Mouse (Mus musculus) T-cell, adult 66 days (primary cell): ENCODE data around the gene Tex33. TPM values are rescaled to one million over a fixed set of nuclear protein-coding genes. Genes with fewer than 3 reads are reported as not detected.

Source experiments
- total RNA-seq, 2 experiments: library from RNA; stranded (reverse); gene quantifications; 3 replicates in 1 of 2; 4 replicates in 1 of 2; pipeline ENCODE4 v1.2.4; 2023

Tex33 gene
- not detected for total RNA-seq

GRCm38 (mm10) chr15:78395478-78395962 is at the start of gene Tex33:
TSS of gene Tex33 (minus strand) at chr15:78395912.

DNA sequence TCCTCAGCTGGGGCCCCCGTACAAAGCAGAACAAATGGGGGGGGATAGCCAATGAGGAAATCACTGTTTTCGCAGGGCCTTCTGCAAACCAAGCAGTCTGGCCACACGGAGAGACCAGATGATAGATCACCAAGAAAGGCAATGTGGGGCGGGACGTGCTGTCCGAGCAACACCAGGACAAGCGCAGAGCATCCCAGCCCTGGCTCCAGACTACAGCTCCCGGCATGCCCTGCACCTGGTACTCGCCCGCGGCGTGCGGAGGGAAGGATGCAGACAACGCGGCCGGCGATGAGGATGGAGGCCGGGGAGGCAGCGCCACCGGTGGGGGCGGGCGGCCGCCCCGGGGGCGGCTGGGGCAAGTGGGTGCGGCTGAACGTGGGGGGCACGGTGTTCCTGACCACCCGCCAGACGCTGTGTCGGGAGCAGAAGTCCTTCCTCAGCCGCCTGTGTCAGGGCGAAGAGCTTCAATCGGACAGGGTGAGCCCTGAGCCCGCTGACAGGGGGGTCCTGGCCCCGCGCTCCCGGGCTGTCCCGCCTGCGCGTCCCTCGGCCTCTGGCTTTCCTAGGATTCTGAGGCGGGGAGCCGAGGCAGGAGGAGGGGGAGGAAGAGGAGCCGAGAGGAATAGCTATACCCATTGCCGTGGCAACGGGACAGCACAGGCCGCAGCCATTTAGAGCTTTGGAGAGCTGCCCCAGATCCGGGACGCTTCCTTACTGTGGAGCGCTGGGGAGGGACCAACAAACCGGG is 32.9 kb upstream of the Tex33 start, which contains the start of gene Kctd17:
TSS of gene Kctd17 (plus strand) at position 174 of the 748 bp plus-strand sequence.

GRCm38 (mm10) chr15:78406293-78406934 is 10.7 kb upstream of the Tex33 start, which contains the start of gene Mpst:
TSS of gene Mpst (plus strand) at chr15:78406416.

DNA sequence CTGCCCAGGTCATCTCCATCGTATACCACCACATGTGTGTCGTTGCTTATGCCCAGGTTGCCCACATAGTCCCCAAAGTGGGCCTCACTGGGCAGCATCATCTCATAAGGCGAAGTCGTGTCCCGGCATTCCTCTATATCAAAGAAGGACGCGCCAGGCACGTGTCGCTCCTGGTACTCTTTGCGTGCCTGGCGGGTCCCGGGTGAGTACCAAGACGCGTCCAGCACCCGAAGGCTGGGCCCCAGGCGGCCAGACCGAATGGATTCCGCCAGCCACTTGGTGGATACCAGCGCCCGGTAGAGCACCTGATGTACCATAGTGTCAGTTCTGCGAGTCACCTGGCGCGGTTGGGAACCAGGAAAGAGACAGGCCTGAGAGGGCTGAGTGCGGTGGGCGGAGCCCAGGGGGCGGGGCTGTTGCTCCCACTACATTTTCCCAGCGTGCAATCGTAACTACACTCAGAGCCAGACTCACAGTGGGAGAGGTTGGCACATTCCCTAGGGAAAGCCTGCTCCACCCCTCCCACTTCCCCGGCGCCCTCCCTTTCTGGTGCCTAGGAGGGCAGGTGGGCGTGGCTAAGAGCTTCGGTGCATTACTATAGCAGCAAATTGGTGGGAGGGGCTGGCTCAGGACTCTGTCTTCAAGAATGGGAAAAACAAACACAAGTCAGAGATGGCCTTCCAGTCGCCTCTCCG is 10.0 kb upstream of the Tex33 start, which contains the start of gene Tst:
TSS of gene Tst (minus strand) at position 391 of the 695 bp plus-strand sequence.

Other genes with a start within 250 kb of the Tex33 start
- 10 to 100 TPM; 22.3 to 28.9 TPM for gene Ift27, start 221.8 kb downstream of the Tex33 start, total RNA-seq
- not detected for gene Pvalb, start 189.5 kb downstream of the Tex33 start, total RNA-seq
- gene Ncf4, start 151.1 kb downstream of the Tex33 start, total RNA-seq, result 10 to 100 TPM; 41.7 to 59.7 TPM
- gene Csf2rb2, start 90.2 kb downstream of the Tex33 start, total RNA-seq, result 1 to 10 TPM in 1 of 2 experiments, under 1 TPM in 1; 0.86 to 2.4 TPM
- gene Csf2rb, start 70.2 kb downstream of the Tex33 start, total RNA-seq, result 1 to 10 TPM; 2.5 to 5.4 TPM
- 1 to 10 TPM in 1 of 2 experiments, under 1 TPM in 1; 0.86 to 1.4 TPM for gene Tst, start 10.0 kb upstream of the Tex33 start, total RNA-seq
- gene Mpst, start 10.5 kb upstream of the Tex33 start, total RNA-seq, result 10 to 100 TPM; 19.1 to 22.3 TPM
- 10 to 100 TPM in 1 of 2 experiments, 1 to 10 TPM in 1; 8.6 to 14.5 TPM for gene Kctd17, start 32.7 kb upstream of the Tex33 start, total RNA-seq
- gene Tmprss6, start 72.7 kb upstream of the Tex33 start, total RNA-seq, result not detected
- gene Il2rb, start 99.4 kb upstream of the Tex33 start, total RNA-seq, result 100 to 1,000 TPM; 162 to 252 TPM
- 1 to 10 TPM; 1.3 to 2.0 TPM for gene C1qtnf6, start 135.5 kb upstream of the Tex33 start, total RNA-seq
- gene Sstr3, start 148.8 kb upstream of the Tex33 start, total RNA-seq, result not detected
- 100 to 1,000 TPM; 957 to 992 TPM for gene Rac2, start 176.9 kb upstream of the Tex33 start, total RNA-seq
- gene Cyth4, start 201.1 kb upstream of the Tex33 start, total RNA-seq, result 100 to 1,000 TPM; 177 to 202 TPM